Mouse (Mus musculus) kidney, adult 9 months (tissue): Measurements from ENCODE around the gene Kansl3.
A peak's percentile ranks its signal among the peaks of the same experiment; 100 is the strongest.

Source experiments
- DNase-seq: peaks from one replicate; pipeline ENCODE4 v3.0.0; 2022

Kansl3 gene

DNA sequence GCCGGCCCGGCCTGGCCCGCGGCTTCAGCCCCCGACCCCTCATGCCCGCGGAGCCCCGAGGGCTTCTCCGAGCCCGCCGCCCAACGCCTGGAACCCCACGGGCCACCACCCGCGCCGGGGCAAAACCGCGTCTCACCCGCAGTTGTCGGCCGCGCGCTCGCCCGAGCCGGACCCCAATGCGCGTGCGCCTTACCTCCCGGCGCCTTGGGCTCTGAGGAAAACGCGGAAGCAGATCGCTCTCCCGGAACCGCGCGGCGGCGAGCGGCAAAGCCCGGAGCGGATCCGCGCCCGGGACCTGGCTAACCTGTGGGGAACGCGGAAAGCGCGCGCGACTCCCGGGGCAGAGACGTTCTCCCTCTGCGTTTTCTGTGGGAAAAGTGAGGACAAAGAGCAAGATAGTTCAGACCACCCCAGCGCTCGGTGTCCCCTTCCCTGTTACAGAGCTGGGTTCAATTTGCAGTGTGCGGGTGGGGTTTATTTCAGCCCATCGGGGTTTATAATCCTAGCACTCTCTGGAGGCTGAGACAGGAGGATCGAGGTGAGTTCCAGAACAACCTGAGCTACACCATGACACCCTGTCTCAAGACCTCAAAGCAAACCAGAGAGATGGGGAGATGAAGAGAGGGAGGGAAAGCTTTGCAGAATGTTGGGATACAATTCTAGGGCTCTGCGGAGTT, at the start of gene Kansl3:
Gene Kansl3, minus strand, starts transcription at position 213 of the 677 bp plus-strand sequence.
- peak; percentile 88 for DNase-seq

DNA sequence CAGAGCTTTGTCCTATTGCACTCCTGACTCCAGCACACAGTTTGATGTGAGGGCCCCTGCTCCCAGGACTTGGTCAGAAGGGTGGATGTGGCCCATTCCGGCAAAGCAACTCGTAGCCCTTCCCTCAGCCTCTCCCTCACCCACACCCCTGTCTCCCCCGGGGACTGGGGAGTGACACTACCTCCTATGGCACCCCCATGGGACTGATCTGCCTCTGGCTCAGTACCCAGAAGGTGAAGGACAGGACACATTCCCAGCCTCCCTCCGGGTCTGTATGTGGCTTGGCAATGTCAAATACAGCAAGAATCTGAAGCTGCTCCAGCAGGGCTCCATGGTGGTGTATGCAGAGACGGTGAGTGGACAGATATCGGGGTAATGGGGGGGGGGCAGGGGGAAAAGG, 35.5 kb upstream of the Kansl3 start:
- DNase-seq = no peak

DNA sequence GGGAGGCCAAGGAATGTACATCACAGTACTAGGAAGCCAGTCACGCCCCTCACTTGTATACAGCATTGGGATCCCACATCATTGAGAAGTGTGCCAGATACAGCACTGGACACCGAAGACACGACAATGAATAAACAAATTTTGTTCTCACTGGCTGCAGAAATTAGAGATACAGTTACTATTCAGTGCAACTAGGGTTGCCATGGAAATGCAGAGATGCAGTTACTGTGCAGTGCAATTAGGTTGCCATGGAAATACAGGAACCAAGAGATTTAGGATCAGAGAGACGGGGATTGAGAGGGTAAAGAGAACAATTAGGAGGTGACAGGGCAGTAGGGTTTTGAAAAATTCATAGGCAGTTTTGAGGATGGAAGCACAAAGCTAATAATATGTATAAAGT, 32.5 kb upstream of the Kansl3 start:
- DNase-seq = no peak

DNA sequence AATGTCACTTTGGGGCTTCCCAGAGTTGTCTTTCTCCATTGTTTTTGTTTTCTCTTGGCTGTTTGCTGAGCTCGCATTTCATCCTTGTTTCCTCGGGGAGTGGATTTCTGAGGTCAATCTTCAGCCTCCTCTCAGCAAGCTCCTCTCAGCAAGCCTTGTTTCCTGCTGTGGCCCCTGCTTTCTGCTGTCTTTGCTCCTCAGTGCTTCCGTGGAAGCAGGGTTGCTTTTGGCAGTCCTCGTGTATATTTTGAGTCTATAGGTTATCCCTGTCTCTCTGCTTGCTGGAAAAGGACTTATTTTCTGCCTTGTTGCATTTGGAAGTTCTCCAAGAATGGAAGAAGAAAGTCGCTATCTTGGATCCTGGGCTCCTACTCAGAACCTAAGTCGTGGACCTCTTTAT, 28.1 kb upstream of the Kansl3 start:
- no peak for DNase-seq

DNA sequence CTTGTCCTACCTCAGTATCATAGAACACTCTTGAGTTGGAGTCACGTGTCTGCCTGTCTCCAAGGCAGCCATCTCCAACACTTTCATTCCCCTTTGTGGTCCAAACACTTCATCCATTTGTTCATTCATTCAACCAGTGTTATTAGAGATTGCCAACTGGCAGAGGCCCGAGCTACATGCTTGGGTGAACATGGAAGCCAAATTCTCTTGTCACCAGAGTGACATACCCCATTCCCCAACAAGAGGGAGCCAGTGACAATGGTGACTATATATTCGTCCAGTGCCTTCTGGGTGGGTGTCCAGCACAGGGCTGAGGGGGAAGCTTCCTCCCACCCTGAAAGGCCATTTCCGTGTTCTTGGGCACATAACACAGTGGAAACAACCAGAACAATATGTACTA, 10.6 kb upstream of the Kansl3 start:
- peak; percentile 33 for DNase-seq

DNA sequence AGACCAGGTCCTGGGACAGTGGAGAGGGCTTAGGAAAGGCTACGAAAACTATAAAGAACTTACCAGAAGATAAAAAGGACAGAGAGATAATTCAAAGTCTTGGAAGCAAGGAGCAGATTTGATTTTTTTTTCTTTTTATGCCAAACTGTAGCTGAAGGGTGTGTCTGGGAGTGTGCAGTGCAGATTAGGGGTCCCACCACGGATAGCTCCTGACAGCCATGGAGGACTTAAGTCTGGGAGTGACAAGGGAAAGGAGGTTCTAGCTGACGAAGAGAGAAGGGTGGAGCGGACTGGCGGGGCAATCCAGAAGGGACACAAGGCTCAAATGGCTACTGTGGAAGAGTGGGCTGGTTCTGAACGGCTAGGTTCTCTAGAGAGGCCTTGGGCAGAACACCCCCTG, 9.9 kb upstream of the Kansl3 start:
- DNase-seq = no peak

DNA sequence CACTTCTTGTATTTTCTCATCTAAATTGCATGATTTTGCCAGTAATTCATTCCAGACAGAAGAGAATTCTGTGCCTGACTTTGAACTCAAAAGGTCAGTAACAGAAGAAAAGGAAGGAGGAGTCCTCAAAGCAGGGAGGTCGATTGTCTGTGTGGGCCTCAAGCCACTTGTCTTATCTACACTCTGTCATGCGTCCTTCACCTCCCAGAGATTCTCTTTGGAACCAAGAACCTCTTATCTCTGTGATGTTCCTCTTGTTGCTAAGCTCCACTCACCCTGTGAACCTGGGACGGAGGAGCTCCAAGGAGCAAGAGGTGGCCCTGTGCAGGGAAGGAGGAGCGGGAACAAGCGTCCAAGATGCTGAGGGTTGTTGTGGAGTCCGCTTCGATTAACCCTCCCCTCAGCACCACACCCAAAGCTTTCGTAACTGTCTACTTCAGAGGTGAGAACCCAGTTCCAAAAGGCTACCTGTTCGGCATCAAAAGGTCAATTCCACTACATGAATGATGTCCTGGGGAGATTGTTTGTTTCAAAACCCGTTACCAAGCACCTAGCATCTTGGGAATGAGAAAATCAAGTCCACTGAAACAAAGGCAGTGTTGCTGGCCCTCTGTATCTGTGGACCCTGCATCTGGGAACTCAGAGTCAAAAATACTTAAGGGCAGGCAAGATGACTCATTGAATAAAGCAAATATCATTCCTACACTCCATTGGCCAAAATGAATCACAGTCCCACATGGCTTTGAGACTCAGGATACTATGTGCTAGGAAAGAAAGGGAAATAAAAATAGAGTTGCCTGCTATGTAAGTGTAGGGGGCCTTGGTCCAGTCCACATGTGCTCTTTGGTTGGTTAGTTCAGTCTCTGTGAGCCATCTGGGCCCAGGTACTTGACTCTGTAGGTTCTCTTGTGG, 3.2 kb upstream of the Kansl3 start, which contains the start of gene Fer1l5:
Gene Fer1l5, plus strand, starts transcription at position 358 of the 912 bp plus-strand sequence.
- no peak for DNase-seq

DNA sequence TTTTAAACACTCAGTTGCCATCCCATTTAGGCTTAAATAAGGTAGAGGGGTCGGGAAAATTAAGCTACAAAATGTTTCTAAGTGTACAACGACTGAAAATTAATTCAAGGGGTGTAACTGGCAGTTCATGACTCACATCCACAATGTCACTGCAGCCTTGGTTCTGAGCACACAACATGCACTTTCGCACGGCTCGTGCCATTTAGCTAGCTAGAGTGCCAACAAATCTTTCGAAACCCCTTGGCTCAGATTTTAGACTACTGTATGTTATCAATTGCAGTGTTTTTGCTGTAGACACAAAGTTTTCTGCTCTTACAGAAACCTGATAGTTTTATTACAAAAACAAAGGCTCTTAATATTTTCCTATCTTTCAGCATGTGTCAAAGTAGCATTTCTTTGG, 1.9 kb upstream of the Kansl3 start:
- no peak for DNase-seq

DNA sequence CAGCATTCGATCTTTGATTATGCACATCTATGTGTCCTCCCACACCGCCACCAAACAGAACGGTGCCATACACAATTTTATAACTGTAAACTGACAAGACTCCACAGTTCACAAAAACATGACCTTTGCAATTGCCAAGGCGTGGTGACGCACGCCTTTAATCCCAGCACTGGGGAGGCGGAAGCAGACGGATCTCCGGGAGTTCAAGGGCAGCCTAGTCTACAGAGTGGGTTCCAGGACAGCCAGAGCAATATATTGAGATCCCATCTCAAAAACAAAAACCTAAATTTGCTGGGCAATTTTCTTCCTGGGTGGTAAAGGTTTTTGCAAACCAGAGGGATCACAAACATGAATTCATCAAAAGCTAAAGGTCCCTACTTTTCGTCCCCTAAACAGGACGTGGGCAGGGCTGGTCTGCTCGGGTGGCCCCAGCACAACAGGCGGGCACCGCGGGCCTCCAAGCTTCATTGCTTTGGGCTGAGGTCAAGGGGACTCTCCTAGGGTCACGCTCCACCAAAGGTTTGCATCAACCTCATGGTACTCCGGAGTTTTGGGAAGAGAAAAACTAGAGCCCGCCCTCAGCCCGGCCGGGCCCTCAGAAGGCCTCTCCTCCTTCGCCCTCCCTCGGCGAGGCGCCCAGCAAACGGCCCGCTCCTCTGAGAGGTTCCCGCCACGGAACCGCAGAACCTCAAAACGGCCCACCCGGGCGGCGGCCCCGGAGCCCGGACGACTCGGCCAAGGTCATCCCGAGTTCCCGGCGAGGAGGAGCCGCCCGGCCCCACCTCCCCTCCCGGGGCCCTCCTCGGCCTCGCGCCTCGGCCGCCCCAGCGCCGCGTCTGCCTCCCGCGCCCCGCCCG, 641 bp downstream of the Kansl3 start:
- peak; percentile 60 for DNase-seq

DNA sequence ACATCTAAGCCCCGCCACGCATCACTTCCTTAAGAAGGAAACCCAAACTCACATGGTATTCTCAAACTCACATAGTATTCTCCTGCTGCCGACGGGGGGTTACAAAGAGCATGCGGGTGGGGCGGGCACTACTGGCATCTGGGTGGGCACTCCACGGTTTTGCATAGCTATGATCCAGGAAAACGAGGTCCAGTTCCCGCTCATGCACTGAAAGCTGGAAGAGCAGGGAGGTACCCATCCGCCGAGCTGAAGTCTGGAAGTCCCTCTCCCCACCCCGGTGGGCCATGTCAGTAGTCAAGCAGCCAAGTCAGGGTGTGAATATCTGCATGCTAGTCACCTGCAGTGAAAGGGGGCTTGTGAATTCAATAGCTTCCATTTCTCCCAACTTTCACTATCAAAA, 1.3 kb downstream of the Kansl3 start:
- DNase-seq = peak; percentile 24

DNA sequence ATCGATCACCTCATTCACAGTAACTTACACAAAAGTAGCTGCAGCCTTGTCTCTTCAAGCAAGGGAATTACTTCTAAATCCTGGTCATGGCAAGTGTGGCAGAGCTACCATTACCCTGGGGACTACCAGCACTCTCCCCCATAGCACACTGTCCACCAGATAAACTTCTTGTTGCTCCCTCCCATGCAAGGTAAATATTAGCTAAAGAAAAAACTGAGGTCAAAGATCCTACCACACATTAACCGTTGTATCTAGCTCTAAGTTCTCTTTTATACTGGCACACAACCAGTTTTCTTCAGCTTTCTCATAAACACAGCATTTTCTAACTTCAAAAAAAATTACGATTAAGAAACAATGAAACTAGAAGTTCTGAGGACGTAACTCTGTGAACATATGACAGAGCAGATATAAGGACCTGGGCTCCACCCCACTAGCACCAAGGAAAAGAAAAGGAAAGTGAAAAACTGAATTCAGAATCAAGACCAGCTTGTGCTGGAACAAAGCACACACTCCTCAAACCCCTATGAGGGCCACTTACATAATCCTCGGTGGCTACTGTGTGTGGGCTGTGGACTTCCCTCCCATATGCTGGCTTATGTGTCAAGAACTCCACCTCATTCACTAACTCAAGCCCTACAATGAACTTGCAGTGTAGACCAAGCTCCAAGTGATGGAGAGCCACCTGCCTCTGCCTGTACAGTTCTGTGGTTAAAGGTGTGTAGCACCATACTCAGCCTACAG, 11.9 kb downstream of the Kansl3 start:
- peak; percentile 79 for DNase-seq

DNA sequence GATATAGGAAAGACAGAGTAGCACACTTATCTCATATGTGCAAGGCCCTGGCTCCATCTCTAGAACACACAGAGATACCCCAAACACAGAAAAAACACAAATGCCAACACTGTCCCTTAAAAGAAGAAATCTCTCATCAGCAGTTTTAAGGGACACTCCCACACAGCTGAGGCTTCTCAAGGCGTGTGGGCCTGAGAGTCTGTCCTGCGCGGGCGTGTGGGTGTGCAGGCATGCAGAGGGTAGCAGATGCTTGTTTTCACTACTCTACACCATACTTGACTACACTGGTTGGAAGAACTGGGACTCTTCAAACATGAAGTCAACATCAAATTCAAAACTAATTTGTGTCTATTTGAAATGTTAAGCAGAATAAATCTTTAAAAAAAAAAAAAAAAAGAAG, 16.6 kb downstream of the Kansl3 start:
- DNase-seq = no peak

DNA sequence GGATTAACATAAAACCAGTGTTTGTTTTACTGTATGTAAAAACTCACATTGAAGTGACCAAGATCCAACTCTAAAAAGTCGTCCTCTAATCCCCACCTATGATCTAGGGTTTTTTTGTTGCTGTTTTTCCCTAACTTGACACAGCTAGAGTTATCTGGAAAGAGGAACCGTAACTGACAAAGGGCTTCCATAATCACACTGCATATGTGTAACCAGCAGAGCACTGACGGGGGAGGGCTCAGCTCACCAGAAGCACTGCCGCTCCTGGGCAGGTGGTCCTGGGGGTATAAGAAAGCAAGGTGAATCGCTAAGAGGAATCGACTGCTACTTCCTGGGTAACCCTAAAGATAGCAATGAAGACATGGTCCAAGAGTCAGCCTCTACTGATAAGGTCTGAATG, 26.4 kb downstream of the Kansl3 start:
- DNase-seq = no peak

DNA sequence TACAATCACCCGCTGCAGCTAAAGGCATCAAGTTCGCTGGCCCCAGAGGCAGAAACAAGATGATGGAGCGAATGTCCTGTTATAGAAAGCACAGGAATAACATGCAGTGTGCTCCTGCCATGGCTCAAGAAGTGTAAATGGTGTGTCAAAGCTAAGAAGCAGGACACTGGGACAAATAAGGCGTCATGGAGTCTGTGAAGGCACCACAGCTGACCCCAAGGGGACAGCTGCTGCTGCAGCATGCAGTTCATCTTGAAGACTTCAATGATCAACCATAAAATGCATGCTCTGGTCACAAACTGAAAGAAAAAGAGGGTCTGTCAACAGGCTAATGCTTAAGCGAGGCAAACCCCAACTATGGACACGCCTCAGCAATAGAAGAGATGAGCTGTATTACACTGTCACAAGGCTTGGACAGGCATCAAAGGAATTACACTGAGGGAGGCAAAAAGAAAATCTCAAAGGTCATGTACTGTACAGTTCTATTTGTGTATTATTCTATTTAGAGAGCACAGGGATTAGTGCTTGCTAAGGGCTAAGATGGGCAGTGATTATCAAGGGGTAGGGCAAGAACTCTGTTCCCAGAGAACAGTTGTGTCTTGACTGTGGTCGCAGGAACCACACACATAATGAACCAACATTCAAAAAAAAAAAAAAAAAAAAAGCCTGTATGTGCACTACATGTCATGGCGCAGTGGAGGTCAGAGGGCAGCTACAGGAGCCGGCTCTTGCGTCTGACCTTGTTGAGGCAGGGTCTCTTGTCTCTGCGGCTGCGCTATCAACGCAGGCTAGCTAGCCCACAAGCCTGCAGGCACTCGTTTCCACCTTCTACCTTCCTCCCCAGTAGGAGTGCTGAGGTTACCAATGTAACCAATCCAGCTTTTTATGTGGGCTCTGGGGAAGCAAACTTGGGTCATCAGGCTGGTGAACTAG, 35.8 kb downstream of the Kansl3 start:
- DNase-seq = peak; percentile 52

DNA sequence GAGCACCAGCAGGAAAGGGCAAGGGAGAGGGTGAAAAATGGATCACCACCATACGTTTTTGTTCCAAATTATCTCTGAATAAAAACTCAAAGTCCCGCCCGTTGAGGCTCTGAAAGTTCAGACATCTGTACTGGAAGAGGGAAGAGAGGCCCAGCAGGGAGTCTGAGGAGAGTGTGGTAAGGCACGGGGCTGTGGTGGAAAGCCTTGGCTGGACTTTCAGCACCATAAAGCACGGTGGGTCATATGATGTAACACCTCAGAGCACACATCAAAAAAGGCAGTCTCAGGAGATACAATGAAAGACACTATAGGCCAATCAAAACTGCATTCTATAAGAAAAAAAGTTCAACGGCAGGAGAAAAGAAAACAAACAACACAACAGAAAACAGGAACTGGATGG, 37.2 kb downstream of the Kansl3 start:
- DNase-seq = no peak

DNA sequence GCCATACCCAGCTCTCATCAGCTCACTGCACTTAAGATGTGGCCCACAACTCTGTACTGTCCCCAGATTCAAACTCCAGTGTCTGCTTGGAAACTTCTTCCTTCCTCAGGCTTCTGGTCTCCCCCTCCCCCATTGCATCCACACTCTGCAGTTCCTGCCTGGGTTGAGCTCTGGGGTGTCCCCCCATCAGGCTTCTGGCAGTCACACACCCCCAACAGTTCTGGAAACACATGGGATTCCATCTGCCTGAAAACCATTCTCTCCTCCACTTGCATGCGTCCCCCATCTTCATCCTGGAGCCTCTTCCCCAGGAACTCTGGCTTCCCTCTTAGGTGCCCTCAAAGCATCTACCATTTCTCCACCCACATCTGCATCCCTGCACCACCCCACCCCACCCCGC, 42.2 kb downstream of the Kansl3 start:
- no peak for DNase-seq

DNA sequence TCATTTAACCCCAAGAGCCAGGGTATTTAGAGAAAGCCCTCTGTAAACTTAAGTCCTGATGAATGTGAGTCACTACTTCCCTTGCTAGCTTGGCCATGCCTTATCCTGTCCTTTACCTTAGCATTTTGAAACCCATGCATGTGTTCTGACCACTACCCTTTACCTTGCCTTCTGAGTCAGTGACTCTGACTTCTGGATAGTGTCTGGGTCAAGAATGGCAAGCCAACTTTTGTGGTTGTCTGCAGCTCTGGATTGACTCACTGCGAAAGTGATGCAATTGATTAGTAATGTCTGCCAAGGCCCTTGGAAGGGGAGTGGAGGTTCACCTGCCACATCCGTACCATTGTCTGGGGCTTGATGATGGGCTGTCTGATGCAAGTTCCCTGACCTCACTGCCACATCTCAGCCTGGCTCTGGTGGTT, 43.1 kb downstream of the Kansl3 start:
- DNase-seq = no peak

DNA sequence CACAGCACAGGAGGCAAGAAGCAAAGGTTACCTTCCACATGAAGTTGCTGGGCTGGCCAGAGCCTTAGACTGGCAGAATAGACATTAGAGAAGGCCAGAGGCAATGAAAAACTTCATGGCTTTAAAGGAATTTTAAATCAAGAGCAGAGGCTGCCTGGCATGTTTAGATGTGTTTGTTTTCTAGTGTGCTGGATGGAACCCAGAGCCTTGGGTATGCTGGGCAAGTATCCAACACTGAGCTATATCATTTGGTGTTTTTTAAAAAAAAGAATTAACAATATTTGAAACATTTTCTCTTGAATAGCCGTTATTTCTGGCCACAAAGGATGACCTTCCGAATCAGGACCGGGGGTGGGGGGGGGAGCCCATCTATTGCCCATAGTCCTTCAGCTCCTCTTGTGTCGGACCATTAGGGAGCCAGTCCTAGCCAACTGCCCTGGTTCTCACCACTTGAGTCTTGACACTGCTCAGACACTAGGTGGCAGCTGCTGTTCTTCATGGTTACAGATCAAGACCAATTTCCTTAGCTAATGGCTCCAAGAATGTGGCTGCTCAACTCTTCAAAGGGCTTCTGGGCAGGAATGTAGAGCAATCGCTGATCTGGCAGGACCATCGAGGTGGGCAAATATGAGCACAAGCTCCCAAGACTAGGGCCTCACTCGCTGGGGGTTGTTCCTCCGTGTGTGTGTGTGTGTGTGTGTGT, 45.1 kb downstream of the Kansl3 start:
- peak; percentile 76 for DNase-seq

DNA sequence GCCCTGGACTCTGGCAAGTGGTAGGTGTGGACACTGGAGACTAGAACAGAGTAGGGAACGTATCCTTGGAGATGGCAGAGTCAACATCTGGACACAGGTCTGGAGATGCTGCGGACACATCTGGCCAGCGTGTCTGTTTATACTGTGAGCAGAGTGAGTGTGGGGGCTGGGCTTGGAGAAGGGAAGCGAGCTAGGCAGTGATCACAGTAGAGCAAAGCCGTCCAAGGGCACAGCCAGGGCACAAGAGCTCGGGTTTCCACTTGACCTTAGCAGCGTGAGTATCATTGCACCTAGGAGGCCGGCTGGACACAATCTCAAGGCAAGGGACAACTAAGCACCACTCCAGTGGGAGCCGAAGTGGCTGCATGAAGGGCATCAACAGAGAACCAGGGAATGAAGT, 45.9 kb downstream of the Kansl3 start:
- no peak for DNase-seq

DNA sequence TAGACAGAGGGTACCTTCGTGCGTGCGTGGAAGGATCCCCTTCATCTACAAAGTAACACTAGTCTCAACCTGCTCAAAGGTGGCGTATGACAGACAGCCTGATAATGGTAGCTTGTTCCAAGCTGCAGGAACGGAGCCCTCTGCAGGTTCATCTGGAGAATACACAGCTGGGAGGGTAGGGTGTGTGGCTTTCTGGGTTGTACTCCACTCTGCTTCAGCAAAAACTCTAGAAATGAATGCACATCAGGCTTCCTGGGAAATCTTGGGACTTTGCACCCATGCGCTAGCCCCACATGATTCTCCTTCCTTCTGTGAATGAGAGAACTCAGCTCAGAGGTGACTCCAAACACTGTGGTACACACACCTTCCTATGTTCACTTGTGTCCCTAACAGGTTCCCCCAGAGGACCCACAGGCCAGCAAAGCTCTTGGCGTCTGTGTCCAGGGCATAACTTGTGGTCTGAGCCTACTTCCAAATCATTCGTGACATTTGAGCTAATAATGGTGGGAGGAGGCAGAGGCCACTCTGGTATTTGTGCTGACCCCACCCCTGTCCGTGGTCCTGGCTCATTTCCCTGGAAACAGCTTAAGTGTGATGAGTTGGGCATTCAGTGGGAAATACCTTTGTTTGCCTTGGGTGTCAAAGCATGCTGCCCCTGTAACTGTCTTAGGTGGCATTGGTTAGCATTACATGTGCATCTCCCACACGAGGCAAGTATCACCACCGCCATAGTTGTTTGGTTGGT, 47.0 kb downstream of the Kansl3 start:
- DNase-seq = peak; percentile 58
